Mouse (Mus musculus) cerebellum, adult 18-20 months (tissue): Measurements from ENCODE around the gene Sall4.
A peak's percentile ranks its signal among the peaks of the same experiment; 100 is the strongest.
"Not testable (repeated sequence)": the region's sequence is repeated elsewhere in the genome, so short reads cannot be mapped to it uniquely, and the experiment has no call there.

Source experiments
- DNase-seq, 2 experiments: peaks; one replicate each; pipeline ENCODE4 v3.0.0; 2021

Gene Sall4

DNA sequence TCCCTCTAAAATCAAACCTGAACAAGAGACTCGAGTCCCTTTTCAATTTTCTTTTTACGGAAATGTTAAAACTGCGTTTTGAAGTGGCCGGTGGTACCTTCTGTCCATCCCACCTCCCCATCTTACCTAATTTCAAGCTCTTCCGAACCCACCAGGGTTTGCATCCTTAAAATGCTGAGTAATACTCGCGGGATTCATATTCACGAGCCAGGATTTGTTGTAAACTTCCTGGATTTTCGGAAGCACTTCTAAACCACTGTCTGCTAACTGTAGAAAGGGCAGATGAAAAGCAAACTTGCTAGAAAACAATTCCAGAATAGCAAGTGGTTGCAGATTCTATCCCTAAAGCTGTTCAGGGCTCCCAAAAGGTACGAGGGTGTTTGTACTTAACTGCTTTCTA, at the start of gene Sall4:
TSS of gene Sall4 (minus strand) at position 362 of the 400 bp plus-strand sequence.
- no peak for DNase-seq

- DNase-seq: no peak
Measured at GRCm38 (mm10) chr2:168813243-168813642, 45.5 kb upstream of the Sall4 start.

DNA sequence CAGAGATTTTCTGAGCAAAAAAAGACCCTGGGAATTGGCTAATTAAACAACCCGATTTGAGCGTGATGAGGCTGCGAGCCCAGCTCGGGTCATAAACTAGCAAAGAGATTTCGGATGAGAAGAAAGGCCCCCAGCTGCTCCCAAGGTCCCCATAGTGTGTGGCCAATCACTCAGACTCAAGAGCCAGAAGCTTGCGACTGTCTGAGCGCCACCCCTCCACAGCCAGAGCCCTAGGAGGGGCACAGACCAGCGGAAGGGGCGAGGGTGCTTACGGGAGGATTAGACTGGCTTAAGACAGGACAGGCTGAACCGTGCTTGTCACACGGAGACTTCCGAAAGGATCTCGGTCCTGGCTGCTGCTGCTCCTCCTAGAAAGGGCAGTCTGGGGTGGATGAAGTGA, 42.2 kb upstream of the Sall4 start:
- no peak for DNase-seq

DNA sequence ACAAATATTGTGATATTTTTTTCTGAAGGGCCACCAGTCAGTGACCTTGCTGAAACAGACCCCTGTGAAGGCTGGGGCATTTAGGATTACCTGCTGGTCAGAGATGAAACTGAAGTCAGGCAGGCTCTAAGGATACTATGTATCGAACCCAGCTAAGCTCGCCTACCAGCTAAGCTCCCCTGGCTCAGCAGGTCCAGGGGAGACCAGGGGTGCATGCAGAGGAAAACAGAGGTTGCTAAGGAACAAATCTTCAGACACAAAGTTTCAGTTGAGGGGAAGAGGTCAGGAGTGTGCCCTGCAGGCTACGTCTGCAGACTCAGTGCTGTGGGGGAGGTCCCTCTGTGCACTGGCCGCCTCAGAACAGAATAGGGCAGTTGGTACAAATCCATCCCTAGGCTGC, 39.9 kb upstream of the Sall4 start:
- DNase-seq: no peak

- no peak for DNase-seq
Measured at GRCm38 (mm10) chr2:168803849-168804248, 36.1 kb upstream of the Sall4 start.

- no peak for DNase-seq
Measured at GRCm38 (mm10) chr2:168799326-168799725, 31.6 kb upstream of the Sall4 start.

DNA sequence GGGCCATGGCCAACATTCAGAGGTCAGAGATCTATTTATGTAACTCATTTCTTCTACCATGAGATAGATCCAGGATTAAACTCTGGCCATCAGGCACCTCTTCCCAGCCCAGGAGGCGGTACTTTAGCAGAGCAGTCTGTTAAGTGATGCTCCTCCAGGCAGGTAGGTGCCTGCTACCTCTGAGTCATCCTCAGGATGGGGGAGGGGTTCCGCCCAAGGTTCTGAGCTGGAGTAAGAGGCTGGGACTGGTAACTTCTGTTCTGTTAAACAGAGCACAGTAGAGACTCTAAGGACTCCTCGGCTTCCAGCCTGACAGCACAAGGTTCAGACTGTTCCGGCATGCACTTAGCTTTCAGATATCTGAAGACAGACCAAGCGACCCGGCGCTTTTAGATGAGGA, 31.2 kb upstream of the Sall4 start:
- no peak for DNase-seq

DNA sequence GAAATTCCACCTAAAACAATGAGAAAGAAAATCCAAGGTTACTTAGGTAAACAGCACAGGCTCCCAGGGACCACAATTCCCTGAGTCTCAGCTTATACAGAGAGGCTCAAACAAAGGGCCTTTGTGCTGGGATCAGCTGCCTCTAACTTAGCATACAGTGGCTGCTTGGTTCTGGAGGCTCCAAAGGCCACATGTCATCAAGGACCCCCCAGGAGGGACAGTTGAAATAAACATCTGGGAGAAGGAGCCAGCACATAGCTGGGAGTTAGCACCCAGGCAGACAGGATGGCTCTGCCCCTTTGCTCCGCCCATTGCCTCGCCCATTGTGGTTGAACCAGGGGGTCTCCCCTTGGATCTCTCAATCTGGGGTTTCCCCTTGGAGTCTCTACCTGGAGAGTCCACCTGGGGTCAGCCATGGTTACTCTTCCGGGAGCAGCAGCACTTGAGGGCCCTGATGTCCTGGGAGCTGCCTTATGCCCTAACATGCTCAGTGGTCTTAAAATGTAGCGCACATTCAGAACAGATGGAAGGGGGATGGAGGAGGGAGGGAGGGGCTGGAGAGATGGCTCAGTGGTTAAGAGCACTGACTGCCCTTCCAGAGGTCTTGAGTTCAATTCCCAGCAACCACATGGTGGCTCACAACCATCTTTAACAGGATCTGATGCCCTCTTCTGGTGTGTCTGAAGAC, 23.5 kb upstream of the Sall4 start:
- DNase-seq: peak in 1 of 2 experiments; percentile 3

- DNase-seq: no peak
Measured at GRCm38 (mm10) chr2:168786174-168786573, 18.4 kb upstream of the Sall4 start.

GRCm38 (mm10) chr2:168780596-168780995, 12.9 kb upstream of the Sall4 start:
- no peak for DNase-seq

DNA sequence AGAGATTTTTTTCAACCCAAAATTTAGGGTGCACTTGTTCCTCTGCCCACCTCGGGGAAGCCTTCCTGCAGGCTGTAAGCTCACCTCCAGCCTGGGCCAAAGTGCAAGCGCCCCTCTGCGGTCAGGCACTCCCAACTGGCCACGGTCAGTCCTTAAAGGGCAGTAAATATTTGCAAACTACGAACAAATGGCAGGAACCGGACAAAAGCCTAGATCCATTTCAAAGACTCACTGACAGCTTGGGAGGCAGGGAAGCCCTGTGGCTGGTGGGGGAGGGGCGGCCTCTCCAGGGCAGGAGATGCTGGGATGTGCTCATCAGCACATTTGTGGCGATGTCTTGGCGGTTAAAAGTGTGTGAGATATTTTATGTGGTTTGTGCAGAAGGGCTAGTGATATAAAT, 12.3 kb upstream of the Sall4 start:
- DNase-seq: no peak

DNA sequence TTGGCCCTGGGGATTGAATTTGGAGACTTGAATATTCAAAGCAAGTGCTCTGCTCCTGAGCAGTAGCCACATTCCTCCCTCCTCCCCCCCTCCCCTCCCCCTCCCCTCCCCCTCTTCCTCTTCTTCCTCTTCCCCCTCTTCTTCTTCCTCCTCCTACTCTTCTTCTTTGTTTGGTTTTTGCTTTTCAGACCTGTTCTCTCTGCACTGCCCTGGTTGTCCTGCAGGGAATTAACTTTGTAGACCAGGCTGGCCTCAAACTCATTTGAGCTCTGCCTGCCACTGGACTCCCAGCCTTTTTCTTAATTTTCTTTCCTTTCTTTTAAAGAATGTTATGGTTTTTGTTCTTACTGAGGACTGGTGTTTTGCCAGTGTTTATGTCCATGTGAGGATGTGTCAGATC, 9.7 kb upstream of the Sall4 start:
- no peak for DNase-seq

GRCm38 (mm10) chr2:168776238-168776637, 8.5 kb upstream of the Sall4 start:
- no peak for DNase-seq

DNA sequence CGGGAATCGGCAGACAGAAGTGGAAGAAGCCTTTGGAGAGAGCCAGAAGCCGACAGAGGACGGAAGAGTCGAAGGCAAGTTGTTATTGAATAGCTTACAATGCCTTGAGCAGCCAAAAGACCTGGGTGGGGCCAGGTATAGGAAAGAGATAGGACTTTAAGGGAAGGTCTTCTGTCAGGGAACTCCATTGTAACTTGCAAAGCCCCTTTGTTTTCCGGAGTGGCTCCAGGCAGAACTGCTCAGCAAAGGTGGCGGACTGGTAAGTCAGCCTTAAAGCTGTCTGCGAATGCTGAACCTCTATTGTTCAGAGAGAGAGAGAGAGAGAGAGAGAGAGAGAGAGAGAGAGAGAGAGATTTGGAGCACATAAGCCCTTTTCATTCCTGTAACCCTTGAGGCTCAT, 1.5 kb upstream of the Sall4 start:
- no peak for DNase-seq

DNA sequence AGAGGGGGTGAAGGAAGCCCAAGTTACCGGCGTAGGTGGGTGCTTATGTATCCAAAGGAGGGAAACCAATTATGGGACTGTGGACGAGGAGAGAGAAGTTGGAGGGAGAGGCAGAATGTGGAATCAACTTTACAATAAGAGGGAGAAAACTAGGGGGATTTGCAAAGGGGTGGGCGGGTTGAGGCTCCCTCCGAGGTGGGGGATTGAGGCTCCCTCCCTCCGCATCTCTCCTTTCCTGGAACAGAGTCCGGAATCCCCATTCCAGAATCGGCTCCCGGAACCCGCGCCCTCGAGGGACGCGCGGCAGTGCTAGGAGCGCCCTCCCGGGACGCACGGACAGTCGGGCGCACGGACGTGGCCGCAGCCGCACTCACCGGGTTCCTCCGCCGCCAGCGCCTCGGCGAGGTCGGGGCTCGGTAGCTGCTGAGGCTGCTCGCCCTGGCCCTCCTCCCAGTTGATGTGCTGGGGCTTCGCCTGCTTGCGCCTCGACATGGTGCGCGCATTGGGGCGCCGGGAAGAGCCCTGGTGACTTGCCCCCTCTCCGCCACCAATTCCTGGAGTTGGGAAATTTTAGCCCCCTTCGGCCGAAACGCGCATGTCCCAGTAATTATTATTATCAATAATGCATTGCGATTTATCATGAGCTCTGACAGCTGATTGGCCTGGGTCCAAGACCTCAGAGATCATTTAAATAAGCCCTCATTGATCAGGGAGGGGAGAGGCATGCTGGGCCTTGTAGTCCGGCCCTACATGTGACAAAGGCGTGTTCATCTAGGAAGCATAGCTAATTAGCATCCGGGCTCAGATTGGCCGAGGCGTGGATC, 993 bp downstream of the Sall4 start:
- no peak for DNase-seq

- DNase-seq: no peak
Measured at GRCm38 (mm10) chr2:168765696-168766537, 1.8 kb downstream of the Sall4 start.

- peak; percentile 22 to 38 for DNase-seq
Measured at GRCm38 (mm10) chr2:168765065-168765681, 2.6 kb downstream of the Sall4 start.

- no peak for DNase-seq
Measured at GRCm38 (mm10) chr2:168764460-168764867, 3.3 kb downstream of the Sall4 start.

- no peak for DNase-seq
Measured at GRCm38 (mm10) chr2:168763785-168764184, 4.0 kb downstream of the Sall4 start.

DNA sequence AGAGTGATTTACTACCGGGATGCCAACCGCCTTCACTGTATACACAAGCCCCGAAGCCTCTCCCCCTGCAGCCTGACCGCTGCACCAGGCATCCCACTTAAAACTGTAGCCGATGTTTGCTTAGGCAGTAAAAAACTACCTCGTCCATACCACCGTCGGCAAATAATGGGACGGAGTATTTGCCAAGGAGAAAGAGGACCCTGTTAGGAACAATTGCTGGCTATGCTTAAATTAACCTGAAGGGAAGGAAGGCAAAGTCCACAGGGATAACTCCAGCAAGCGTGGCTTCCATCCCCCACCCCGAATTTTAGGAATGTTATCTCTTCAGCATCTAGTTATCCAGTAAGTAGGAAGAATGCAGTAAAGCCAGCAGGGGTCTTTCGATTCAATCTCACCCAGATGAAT, 5.3 kb downstream of the Sall4 start:
- DNase-seq: no peak

DNA sequence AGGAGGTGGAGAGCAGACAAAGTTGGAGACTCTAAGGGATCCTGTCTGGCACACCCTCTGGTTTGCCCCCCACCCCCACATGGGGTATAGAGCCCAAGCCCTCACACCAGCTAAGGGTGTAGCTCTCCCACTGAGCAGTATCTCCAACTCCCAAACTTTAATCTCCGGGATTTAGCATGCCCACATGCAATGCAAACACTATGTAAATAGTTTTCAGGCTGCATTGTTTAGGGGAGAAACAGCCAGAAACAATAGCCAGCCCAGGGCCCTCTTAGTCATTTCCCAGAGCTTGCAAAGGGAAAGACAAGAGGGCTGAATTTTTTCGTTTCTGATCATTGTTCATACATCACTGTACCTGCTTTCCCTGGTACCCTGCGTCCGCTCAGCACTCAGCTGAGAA, 5.8 kb downstream of the Sall4 start:
- DNase-seq: no peak

GRCm38 (mm10) chr2:168761141-168761540, 6.6 kb downstream of the Sall4 start:
- DNase-seq: no peak

DNA sequence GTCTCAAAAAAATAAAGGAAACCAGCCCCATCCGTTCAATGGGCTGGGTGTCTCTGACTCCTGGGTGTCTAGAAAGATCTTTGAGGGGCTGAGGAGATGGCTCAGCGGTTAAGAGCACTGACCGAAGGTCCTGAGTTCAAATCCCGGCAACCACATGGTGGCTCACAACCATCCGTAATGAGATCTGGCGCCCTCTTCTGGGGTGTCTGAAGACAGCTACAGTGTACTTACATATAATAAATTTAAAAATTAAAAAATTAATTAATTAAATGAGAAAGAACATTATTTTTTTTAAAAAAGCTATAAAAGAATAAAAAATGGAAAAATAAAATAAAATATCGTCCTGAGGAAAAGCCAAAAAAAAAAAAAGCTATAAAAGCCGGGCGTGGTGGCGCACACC, 23.3 kb downstream of the Sall4 start:
- not testable (repeated sequence) for DNase-seq
